Mouse (Mus musculus) thymus, postnatal 4 days (tissue): ENCODE data around the gene Ech1.

Source experiments
- DNase-seq: peaks from one replicate; pipeline ENCODE4 v3.0.0; 2021

The Ech1 gene

GRCm38 (mm10) chr7:28803756-28804155, 21.3 kb upstream of the Ech1 start:
- no peak for DNase-seq

GRCm38 (mm10) chr7:28806869-28807268, 18.1 kb upstream of the Ech1 start:
- peak; percentile 70 for DNase-seq

GRCm38 (mm10) chr7:28807641-28808220, 17.3 kb upstream of the Ech1 start:
- no peak for DNase-seq

- peak; percentile 64 for DNase-seq
These were observed 16.6 kb upstream of the Ech1 start, which contains the start of gene Hnrnpl for GRCm38 (mm10) chr7:28808221-28808941. Gene Hnrnpl (plus strand): TSS chr7:28808541.

GRCm38 (mm10) chr7:28808957-28809393, 16.0 kb upstream of the Ech1 start:
- DNase-seq = peak; percentile 99

GRCm38 (mm10) chr7:28809401-28810089, 15.5 kb upstream of the Ech1 start:
- peak; percentile 85 for DNase-seq

- peak; percentile 98 for DNase-seq
These were observed 14.6 kb upstream of the Ech1 start for GRCm38 (mm10) chr7:28810107-28811066.

- DNase-seq = peak; percentile 98
These were observed 13.8 kb upstream of the Ech1 start for GRCm38 (mm10) chr7:28811228-28811627.

- no peak for DNase-seq
These were observed 13.3 kb upstream of the Ech1 start for GRCm38 (mm10) chr7:28811640-28812275.

- DNase-seq = no peak
These were observed 12.6 kb upstream of the Ech1 start for GRCm38 (mm10) chr7:28812436-28812835.

GRCm38 (mm10) chr7:28812949-28813348, 12.1 kb upstream of the Ech1 start:
- DNase-seq = no peak

- no peak for DNase-seq
These were observed 10.5 kb upstream of the Ech1 start for GRCm38 (mm10) chr7:28814306-28815034.

- no peak for DNase-seq
These were observed 9.8 kb upstream of the Ech1 start for GRCm38 (mm10) chr7:28815230-28815629.

GRCm38 (mm10) chr7:28816201-28816600, 8.8 kb upstream of the Ech1 start:
- DNase-seq = no peak

- no peak for DNase-seq
These were observed 8.1 kb upstream of the Ech1 start for GRCm38 (mm10) chr7:28816920-28817319.

- no peak for DNase-seq
These were observed 7.5 kb upstream of the Ech1 start for GRCm38 (mm10) chr7:28817524-28817923.

GRCm38 (mm10) chr7:28817957-28818356, 7.1 kb upstream of the Ech1 start:
- DNase-seq = no peak

GRCm38 (mm10) chr7:28818436-28818835, 6.6 kb upstream of the Ech1 start:
- DNase-seq = no peak

- DNase-seq = no peak
These were observed 6.1 kb upstream of the Ech1 start for GRCm38 (mm10) chr7:28818861-28819452.

- DNase-seq = no peak
These were observed 5.4 kb upstream of the Ech1 start for GRCm38 (mm10) chr7:28819571-28819970.
